Mouse (Mus musculus) heart, embryonic 13.5 days (tissue): Measurements from ENCODE around the gene Serbp1. TPM values are rescaled to one million over a fixed set of nuclear protein-coding genes. Genes with fewer than 3 reads are reported as not detected.
A peak's percentile ranks its signal among the peaks of the same experiment; 100 is the strongest.

Experiments used
- ATAC-seq: fragments of 200-750 bp; cut with Nextera tagmentation; 2 replicates; pipeline ENCODE4 v1.8.0; 2017; ENCODE audit warnings: moderate TSS enrichment; ENCODE audit not compliant: insufficient number of reproducible peaks, low FRiP score, low TSS enrichment; ENCODE audit errors: extremely low read depth
- H3K27ac ChIP-seq: fragments of 300-500 bp; sonication (generic); replicated peaks from 2 replicates; pipeline ENCODE4 v1.5.1; 2015; ENCODE audit warnings: moderate library complexity, mild to moderate bottlenecking, inconsistent platforms
- H3K27me3 ChIP-seq: fragments of 300-500 bp; sonication (generic); replicated peaks from 2 replicates; pipeline ENCODE4 v1.6.1; 2015; ENCODE audit warnings: mild to moderate bottlenecking, inconsistent platforms
- H3K36me3 ChIP-seq: fragments of 300-500 bp; sonication (generic); 2 replicates; pipeline ENCODE4 v1.6.1; 2015; ENCODE audit warnings: mild to moderate bottlenecking, inconsistent platforms
- H3K4me1 ChIP-seq: fragments of 300-500 bp; sonication (generic); 2 replicates; pipeline ENCODE4 v1.6.1; 2015; ENCODE audit warnings: inconsistent platforms
- H3K4me2 ChIP-seq: fragments of 300-500 bp; sonication (generic); 2 replicates; pipeline ENCODE4 v1.6.1; 2015; ENCODE audit warnings: inconsistent platforms, mild to moderate bottlenecking, moderate library complexity
- H3K4me3 ChIP-seq: fragments of 300-500 bp; sonication (generic); 2 replicates; pipeline ENCODE4 v1.5.1; 2015; ENCODE audit warnings: moderate library complexity, mild to moderate bottlenecking, inconsistent platforms
- H3K9ac ChIP-seq: fragments of 300-500 bp; sonication (generic); 2 replicates; pipeline ENCODE4 v1.6.1; 2015; ENCODE audit warnings: inconsistent platforms, mild to moderate bottlenecking, moderate library complexity
- H3K9me3 ChIP-seq: fragments of 300-500 bp; sonication (generic); 2 replicates; pipeline ENCODE4 v1.6.1; 2016; ENCODE audit warnings: inconsistent platforms
- WGBS: fragments of 180-500 bp; shearing (Covaris S2); methylation state at CpG from one replicate; pipeline ENCODE4 v1.1.7; 2015; ENCODE audit warnings: mixed read lengths; 5-methylcytosine and 5-hydroxymethylcytosine counted together
- polyA plus RNA-seq: library from polyadenylated mRNA; unstranded; fragments of >200 nt; fragmentation: Nextera tagmentation; extraction: Ambion mirVana; gene quantifications from 2 replicates; pipeline ENCODE4 v1.2.1, GENCODE M21; 2015

Gene Serbp1
- polyA plus RNA-seq, 1 experiment from 2014 or later = 309 TPM

GRCm38 (mm10) chr6:67269459-67269858 lies 31.5 kb downstream of the Serbp1 start:
- H3K27ac ChIP-seq = no peak overlapping the region
- H3K9ac ChIP-seq = peak overlapping the region; percentile 77
- peaks cover 28% of the 10 kb centered on the region for H3K36me3 ChIP-seq
- peak overlapping the region; percentile 100 for H3K4me3 ChIP-seq
- H3K9me3 ChIP-seq = no peaks in the 10 kb centered on the region
- no peak for ATAC-seq
- peak overlapping the region; percentile 84 for H3K4me2 ChIP-seq
- H3K4me1 ChIP-seq = peaks cover 39% of the 10 kb centered on the region
- 24% methylated on average over 2 of the region's 2 CpGs for WGBS
- H3K27me3 ChIP-seq = no peaks in the 10 kb centered on the region

- Histone ChIP-seq H3K9me3 (no peaks in the 10 kb centered on the region), H3K4me3 (no peak overlapping the region), H3K36me3 (peaks cover 78% of the 10 kb centered on the region), H3K9ac (no peak overlapping the region), H3K4me2 (no peak overlapping the region), H3K4me1 (peaks cover 20% of the 10 kb centered on the region), H3K27ac (no peak overlapping the region), H3K27me3 (no peaks in the 10 kb centered on the region)
- ATAC-seq = no peak
- 87% methylated on average over 5 of the region's 5 CpGs for WGBS
Observed at GRCm38 (mm10) chr6:67277944-67278343, 40.0 kb downstream of the Serbp1 start.

- H3K9me3 ChIP-seq = no peaks in the 10 kb centered on the region
- 56% methylated on average over 9 of the region's 9 CpGs for WGBS
- no peak overlapping the region for H3K4me2 ChIP-seq
- H3K4me3 ChIP-seq = no peak overlapping the region
- no peak overlapping the region for H3K9ac ChIP-seq
- no peaks in the 10 kb centered on the region for H3K27me3 ChIP-seq
- peaks cover 13% of the 10 kb centered on the region for H3K4me1 ChIP-seq
- peaks cover 77% of the 10 kb centered on the region for H3K36me3 ChIP-seq
- H3K27ac ChIP-seq = no peak overlapping the region
- no peak for ATAC-seq
Observed at GRCm38 (mm10) chr6:67281614-67282197, 43.7 kb downstream of the Serbp1 start.

GRCm38 (mm10) chr6:67282897-67283296 lies 44.9 kb downstream of the Serbp1 start:
- Histone ChIP-seq H3K36me3 (peaks cover 75% of the 10 kb centered on the region), H3K4me3 (no peak overlapping the region), H3K9me3 (no peaks in the 10 kb centered on the region), H3K9ac (no peak overlapping the region), H3K27me3 (no peaks in the 10 kb centered on the region), H3K4me2 (no peak overlapping the region), H3K4me1 (peaks cover 8% of the 10 kb centered on the region; the same call in 1 of the 2 replicates), H3K27ac (no peak overlapping the region)
- no peak for ATAC-seq
- WGBS = 49% methylated on average over 1 of the region's 1 CpGs

DNA sequence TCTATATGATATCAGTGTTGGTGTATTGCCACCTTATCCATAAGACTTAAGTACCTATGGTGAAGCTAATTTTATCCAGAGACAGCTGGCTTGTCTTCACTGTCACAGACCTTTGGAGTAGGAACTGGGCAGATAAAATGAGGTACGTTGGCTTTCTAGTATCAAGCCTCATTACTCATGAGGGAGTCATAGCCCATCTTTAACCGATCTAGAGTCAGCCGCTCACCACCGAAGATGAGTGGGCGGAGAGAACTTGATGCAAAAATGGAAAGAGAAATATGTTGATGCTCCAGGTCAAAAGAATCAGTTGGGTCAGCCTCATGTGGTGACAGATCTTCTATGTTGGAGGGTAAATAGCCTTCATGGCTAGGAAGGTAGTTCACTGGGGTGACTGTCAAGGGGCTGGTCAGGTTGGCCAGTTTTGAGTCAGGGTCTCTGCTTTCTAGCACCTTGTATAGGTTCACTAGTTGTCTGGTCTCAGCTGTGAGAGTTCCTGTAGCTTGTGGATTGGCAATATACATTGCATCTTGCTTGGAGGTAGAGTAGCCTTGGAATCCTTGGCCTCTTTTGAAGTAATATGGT lies 54.2 kb downstream of the Serbp1 start:
- Histone ChIP-seq H3K9ac (no peak overlapping the region), H3K4me1 (0 out of 2 replicates have a peak, but pooled peaks cover 3% of the 10 kb centered on the region), H3K9me3 (no peaks in the 10 kb centered on the region), H3K4me3 (no peak overlapping the region), H3K4me2 (no peak overlapping the region), H3K36me3 (peaks cover 44% of the 10 kb centered on the region), H3K27me3 (no peaks in the 10 kb centered on the region), H3K27ac (no peak overlapping the region)
- ATAC-seq = no peak
- WGBS = 62% methylated on average over 5 of the region's 5 CpGs

- Histone ChIP-seq H3K27me3 (no peaks in the 10 kb centered on the region), H3K9ac (no peak overlapping the region), H3K9me3 (no peaks in the 10 kb centered on the region), H3K4me2 (no peak overlapping the region), H3K36me3 (peaks cover 14% of the 10 kb centered on the region), H3K27ac (no peak overlapping the region), H3K4me1 (peaks cover 18% of the 10 kb centered on the region), H3K4me3 (no peak overlapping the region)
- 56% methylated on average over 5 of the region's 5 CpGs for WGBS
- ATAC-seq = no peak
Observed at GRCm38 (mm10) chr6:67296126-67296525, 58.1 kb downstream of the Serbp1 start.

DNA sequence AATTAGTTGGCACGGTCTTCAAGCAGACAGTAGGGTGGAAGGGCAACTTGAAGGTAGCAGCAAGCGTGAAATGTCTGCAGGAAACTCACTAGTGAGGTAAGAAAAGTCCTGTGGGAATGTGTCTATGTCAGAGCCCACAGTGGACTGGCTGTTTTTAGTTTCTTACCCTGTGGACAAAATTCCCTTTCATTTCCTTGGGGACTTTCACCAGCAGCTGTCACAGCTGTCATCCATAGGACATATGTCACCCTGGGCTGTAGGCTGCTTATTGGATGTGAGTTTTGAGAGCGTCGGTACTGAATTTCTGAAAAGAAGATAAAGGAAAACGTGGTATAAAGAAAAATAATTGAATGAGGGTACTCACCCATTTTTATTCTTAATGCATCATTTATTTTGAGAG lies 60.8 kb downstream of the Serbp1 start:
- Histone ChIP-seq H3K27me3 (no peaks in the 10 kb centered on the region), H3K9me3 (no peaks in the 10 kb centered on the region), H3K4me1 (peaks cover 26% of the 10 kb centered on the region), H3K27ac (no peak overlapping the region), H3K4me2 (no peak overlapping the region), H3K36me3 (no peaks in the 10 kb centered on the region), H3K9ac (no peak overlapping the region), H3K4me3 (no peak overlapping the region)
- 75% methylated on average over 5 of the region's 5 CpGs for WGBS
- no peak for ATAC-seq

- Histone ChIP-seq H3K36me3 (no peaks in the 10 kb centered on the region), H3K27ac (0 out of 2 replicates have a peak overlapping the region, but pooled peaks have one; percentile 20)
Observed at GRCm38 (mm10) chr6:67300300-67300699, 62.3 kb downstream of the Serbp1 start.

GRCm38 (mm10) chr6:67300710-67301163 lies 62.8 kb downstream of the Serbp1 start:
- H3K36me3 ChIP-seq = no peaks in the 10 kb centered on the region
- no peak for ATAC-seq
- no peak overlapping the region for H3K9ac ChIP-seq
- H3K27ac ChIP-seq = 0 out of 2 replicates have a peak overlapping the region, but pooled peaks have one; percentile 20
- H3K4me3 ChIP-seq = no peak overlapping the region
- WGBS = 39% methylated on average over 6 of the region's 6 CpGs
- H3K27me3 ChIP-seq = no peaks in the 10 kb centered on the region
- H3K9me3 ChIP-seq = no peaks in the 10 kb centered on the region
- H3K4me1 ChIP-seq = peaks cover 26% of the 10 kb centered on the region
- no peak overlapping the region for H3K4me2 ChIP-seq

More at GRCm38 (mm10) chr6:67300300-67300699, 62.3 kb downstream of the Serbp1 start:
- no peak for ATAC-seq
- Histone ChIP-seq H3K9ac (no peak overlapping the region), H3K27me3 (no peaks in the 10 kb centered on the region), H3K4me3 (no peak overlapping the region), H3K9me3 (no peaks in the 10 kb centered on the region), H3K4me2 (no peak overlapping the region), H3K4me1 (peaks cover 26% of the 10 kb centered on the region)
- WGBS = 53% methylated on average over 4 of the region's 4 CpGs

DNA sequence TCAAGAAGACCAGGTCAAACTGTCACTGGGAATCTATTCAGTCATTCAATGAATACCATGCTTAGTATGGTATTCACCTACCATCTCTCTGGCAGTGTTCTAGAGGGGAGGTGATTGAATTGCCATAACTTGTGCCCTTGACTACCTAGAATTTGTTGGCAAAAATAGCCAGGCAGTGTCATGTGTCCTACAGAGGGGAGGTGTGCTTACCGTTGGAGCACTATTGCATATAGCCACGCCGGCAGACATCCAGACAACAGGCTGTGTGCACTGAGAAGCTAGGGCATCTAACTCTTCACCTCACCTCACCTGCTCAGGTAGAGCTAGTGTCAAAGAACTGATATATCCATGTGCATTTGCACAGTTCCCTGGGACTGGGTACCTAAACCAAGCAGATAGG lies 63.3 kb downstream of the Serbp1 start:
- peaks cover 26% of the 10 kb centered on the region for H3K4me1 ChIP-seq
- H3K27me3 ChIP-seq = no peaks in the 10 kb centered on the region
- WGBS = 76% methylated on average over 3 of the region's 3 CpGs
- H3K9me3 ChIP-seq = no peaks in the 10 kb centered on the region
- H3K4me3 ChIP-seq = no peak overlapping the region
- no peak for ATAC-seq
- H3K27ac ChIP-seq = no peak overlapping the region
- no peak overlapping the region for H3K4me2 ChIP-seq
- H3K9ac ChIP-seq = no peak overlapping the region
- no peaks in the 10 kb centered on the region for H3K36me3 ChIP-seq

GRCm38 (mm10) chr6:67302471-67302870 lies 64.5 kb downstream of the Serbp1 start:
- Histone ChIP-seq H3K4me3 (no peak overlapping the region), H3K9me3 (no peaks in the 10 kb centered on the region), H3K9ac (no peak overlapping the region), H3K36me3 (no peaks in the 10 kb centered on the region), H3K27ac (no peak overlapping the region), H3K27me3 (no peaks in the 10 kb centered on the region), H3K4me2 (no peak overlapping the region), H3K4me1 (peaks cover 26% of the 10 kb centered on the region)
- WGBS = 63% methylated on average over 4 of the region's 4 CpGs
- no peak for ATAC-seq

GRCm38 (mm10) chr6:67303210-67303609 lies 65.2 kb downstream of the Serbp1 start:
- no peak overlapping the region for H3K27ac ChIP-seq
- no peak overlapping the region for H3K4me3 ChIP-seq
- no peaks in the 10 kb centered on the region for H3K36me3 ChIP-seq
- no peak for ATAC-seq
- no peak overlapping the region for H3K9ac ChIP-seq
- H3K4me2 ChIP-seq = no peak overlapping the region
- no peaks in the 10 kb centered on the region for H3K9me3 ChIP-seq
- WGBS = 71% methylated on average over 10 of the region's 10 CpGs
- peaks cover 26% of the 10 kb centered on the region for H3K4me1 ChIP-seq
- H3K27me3 ChIP-seq = no peaks in the 10 kb centered on the region
